Mouse (Mus musculus): ENCODE data around the gene Ccdc188.
A peak's percentile ranks its signal among the peaks of the same experiment; 100 is the strongest.

Ccdc188 gene

GRCm38 (mm10) chr16:18203430-18204091, 14.1 kb upstream of the Ccdc188 start:
- no peak for DNase-seq

- DNase-seq, result peak in 1 of 2 experiments; percentile 55
Measured at GRCm38 (mm10) chr16:18210701-18211416, 6.8 kb upstream of the Ccdc188 start.

GRCm38 (mm10) chr16:18211417-18212171, 6.1 kb upstream of the Ccdc188 start:
- DNase-seq, result peak; percentile 79 to 84

GRCm38 (mm10) chr16:18213689-18214088, 4.0 kb upstream of the Ccdc188 start:
- DNase-seq, result no peak

GRCm38 (mm10) chr16:18214858-18215257, 2.8 kb upstream of the Ccdc188 start:
- DNase-seq, result no peak

GRCm38 (mm10) chr16:18218580-18218996, 909 bp downstream of the Ccdc188 start:
- no peak for DNase-seq

- DNase-seq, result peak in 1 of 2 experiments; percentile 72
Measured at GRCm38 (mm10) chr16:18220001-18220400, 2.3 kb downstream of the Ccdc188 start.

GRCm38 (mm10) chr16:18220856-18221542, 3.3 kb downstream of the Ccdc188 start:
- no peak for DNase-seq

- DNase-seq, result peak in 1 of 2 experiments; percentile 51
Measured at GRCm38 (mm10) chr16:18221543-18221898, 3.8 kb downstream of the Ccdc188 start.

- DNase-seq, result no peak
Measured at GRCm38 (mm10) chr16:18222188-18222587, 4.5 kb downstream of the Ccdc188 start.

GRCm38 (mm10) chr16:18227187-18227586, 9.5 kb downstream of the Ccdc188 start:
- no peak for DNase-seq

- no peak for DNase-seq
Measured at GRCm38 (mm10) chr16:18227897-18228422, 10.3 kb downstream of the Ccdc188 start.

GRCm38 (mm10) chr16:18228856-18229255, 11.2 kb downstream of the Ccdc188 start:
- no peak for DNase-seq

GRCm38 (mm10) chr16:18229622-18230021, 11.9 kb downstream of the Ccdc188 start:
- DNase-seq, result no peak

GRCm38 (mm10) chr16:18230617-18231016, 12.9 kb downstream of the Ccdc188 start:
- no peak for DNase-seq

GRCm38 (mm10) chr16:18231047-18231446, 13.4 kb downstream of the Ccdc188 start:
- peak in 1 of 2 experiments; percentile 57 for DNase-seq

GRCm38 (mm10) chr16:18231451-18231850, 13.8 kb downstream of the Ccdc188 start:
- DNase-seq, result no peak

GRCm38 (mm10) chr16:18233451-18233850, 15.8 kb downstream of the Ccdc188 start:
- peak; percentile 43 to 65 for DNase-seq

GRCm38 (mm10) chr16:18233919-18234670, 16.4 kb downstream of the Ccdc188 start:
- DNase-seq, result no peak

- peak; percentile 68 to 76 for DNase-seq
Measured at GRCm38 (mm10) chr16:18234671-18235388, 17.2 kb downstream of the Ccdc188 start, which contains the start of gene Zdhhc8. Gene Zdhhc8 (minus strand): TSS chr16:18235136.
